Mouse (Mus musculus) heart, embryonic 11.5 days (tissue): Measurements from ENCODE around the gene Gria1. TPM values are rescaled to one million over a fixed set of nuclear protein-coding genes. Genes with fewer than 3 reads are reported as not detected.

Source experiments
- ATAC-seq: fragments of 200-750 bp; cut with Nextera tagmentation; replicated peaks from 2 replicates; pipeline ENCODE4 v1.8.0; 2017; ENCODE audit warnings: moderate library complexity; ENCODE audit not compliant: insufficient number of reproducible peaks, low FRiP score, low TSS enrichment
- H3K27ac ChIP-seq: fragments of 300-500 bp; sonication (generic); 2 replicates; pipeline ENCODE4 v1.5.1; 2014; ENCODE audit warnings: mild to moderate bottlenecking, low read depth, low read length
- H3K27me3 ChIP-seq: fragments of 300-500 bp; sonication (generic); 2 replicates; pipeline ENCODE4 v1.6.1; 2014; ENCODE audit warnings: mild to moderate bottlenecking, low read length, mixed read lengths; ENCODE audit not compliant: control insufficient read depth, insufficient read depth
- H3K36me3 ChIP-seq: fragments of 300-500 bp; sonication (generic); 2 replicates; pipeline ENCODE4 v1.6.1; 2014; ENCODE audit warnings: mild to moderate bottlenecking, low read length, moderate library complexity, mixed read lengths; ENCODE audit not compliant: control insufficient read depth, insufficient read depth
- H3K4me1 ChIP-seq: fragments of 300-500 bp; sonication (generic); 2 replicates; pipeline ENCODE4 v1.6.1; 2014; ENCODE audit warnings: low read length; ENCODE audit not compliant: control insufficient read depth, insufficient read depth
- H3K4me2 ChIP-seq: fragments of 300-500 bp; sonication (generic); 2 replicates; pipeline ENCODE4 v1.6.1; 2014; ENCODE audit warnings: mild to moderate bottlenecking, moderate library complexity
- H3K4me3 ChIP-seq: fragments of 300-500 bp; sonication (generic); 2 replicates; pipeline ENCODE4 v1.5.1; 2014; ENCODE audit warnings: low read depth, low read length
- H3K9ac ChIP-seq: fragments of 300-500 bp; sonication (generic); 2 replicates; pipeline ENCODE4 v1.6.1; 2014; ENCODE audit warnings: mild to moderate bottlenecking, low read depth, low read length, moderate library complexity
- H3K9me3 ChIP-seq: fragments of 300-500 bp; sonication (generic); replicated peaks from 2 replicates; pipeline ENCODE4 v1.6.1; 2016; ENCODE audit warnings: low read length; ENCODE audit not compliant: control insufficient read depth
- WGBS: fragments of 180-500 bp; shearing (Covaris S2); extraction: QIAGEN DNeasy Blood & Tissue Kit; methylation state at CpG from one replicate; pipeline ENCODE4 v1.1.7; 2014; ENCODE audit not compliant: insufficient replicate concordance; 5-methylcytosine and 5-hydroxymethylcytosine counted together
- polyA plus RNA-seq: library from polyadenylated mRNA; unstranded; fragments of >200 nt; fragmentation: Nextera tagmentation; extraction: Ambion mirVana; gene quantifications from 2 replicates; pipeline ENCODE4 v1.2.1, GENCODE M21; 2014

Gene Gria1
- polyA plus RNA-seq, 1 experiment from 2014 or later, result 1.1 TPM

- H3K36me3 ChIP-seq, result no peaks in the 10 kb centered on the region
- no peaks in the 10 kb centered on the region for H3K27me3 ChIP-seq
- no peak overlapping the region for H3K4me2 ChIP-seq
- no peak overlapping the region for H3K27ac ChIP-seq
- no peak overlapping the region for H3K4me3 ChIP-seq
- H3K9me3 ChIP-seq, result no peaks in the 10 kb centered on the region
- no peak for ATAC-seq
- WGBS, result 75% methylated on average over 6 of the region's 6 CpGs
- no peaks in the 10 kb centered on the region for H3K4me1 ChIP-seq
- H3K9ac ChIP-seq, result no peak overlapping the region
These were observed 61.0 kb downstream of the Gria1 start for GRCm38 (mm10) chr11:57072171-57072570.

- Histone ChIP-seq H3K36me3 (no peaks in the 10 kb centered on the region), H3K4me1 (no peaks in the 10 kb centered on the region), H3K27me3 (no peaks in the 10 kb centered on the region), H3K9ac (no peak overlapping the region), H3K4me2 (no peak overlapping the region), H3K9me3 (no peaks in the 10 kb centered on the region), H3K4me3 (no peak overlapping the region), H3K27ac (no peak overlapping the region)
- ATAC-seq, result no peak
- WGBS, result 80% methylated on average over 3 of the region's 3 CpGs
These were observed 68.2 kb downstream of the Gria1 start for GRCm38 (mm10) chr11:57079423-57079822.

- WGBS, result 82% methylated on average over 5 of the region's 5 CpGs
- H3K4me3 ChIP-seq, result no peak overlapping the region
- 0 out of 2 replicates have a peak, but pooled peaks cover 3% of the 10 kb centered on the region for H3K9me3 ChIP-seq
- H3K9ac ChIP-seq, result no peak overlapping the region
- no peak overlapping the region for H3K4me2 ChIP-seq
- H3K27me3 ChIP-seq, result no peaks in the 10 kb centered on the region
- no peaks in the 10 kb centered on the region for H3K4me1 ChIP-seq
- no peaks in the 10 kb centered on the region for H3K36me3 ChIP-seq
- no peak overlapping the region for H3K27ac ChIP-seq
- ATAC-seq, result no peak
These were observed 78.3 kb downstream of the Gria1 start for GRCm38 (mm10) chr11:57089527-57089926.

GRCm38 (mm10) chr11:57090705-57091104, 79.5 kb downstream of the Gria1 start:
- no peak overlapping the region for H3K27ac ChIP-seq
- no peaks in the 10 kb centered on the region for H3K27me3 ChIP-seq
- no peaks in the 10 kb centered on the region for H3K36me3 ChIP-seq
- H3K4me3 ChIP-seq, result no peak overlapping the region
- no peaks in the 10 kb centered on the region for H3K4me1 ChIP-seq
- no peak for ATAC-seq
- H3K9me3 ChIP-seq, result 0 out of 2 replicates have a peak, but pooled peaks cover 3% of the 10 kb centered on the region
- no peak overlapping the region for H3K4me2 ChIP-seq
- no peak overlapping the region for H3K9ac ChIP-seq

- H3K4me3 ChIP-seq, result no peak overlapping the region
- H3K9me3 ChIP-seq, result 0 out of 2 replicates have a peak, but pooled peaks cover 3% of the 10 kb centered on the region
- 64% methylated on average over 3 of the region's 3 CpGs for WGBS
- no peak for ATAC-seq
- H3K36me3 ChIP-seq, result no peaks in the 10 kb centered on the region
- H3K27ac ChIP-seq, result no peak overlapping the region
- no peaks in the 10 kb centered on the region for H3K4me1 ChIP-seq
- no peak overlapping the region for H3K4me2 ChIP-seq
- H3K27me3 ChIP-seq, result no peaks in the 10 kb centered on the region
- H3K9ac ChIP-seq, result no peak overlapping the region
These were observed 80.2 kb downstream of the Gria1 start for GRCm38 (mm10) chr11:57091276-57091914.

- no peaks in the 10 kb centered on the region for H3K4me1 ChIP-seq
- no peak for ATAC-seq
- no peak overlapping the region for H3K27ac ChIP-seq
- H3K27me3 ChIP-seq, result no peaks in the 10 kb centered on the region
- 77% methylated on average over 5 of the region's 5 CpGs for WGBS
- no peak overlapping the region for H3K9ac ChIP-seq
- no peak overlapping the region for H3K4me2 ChIP-seq
- H3K9me3 ChIP-seq, result no peaks in the 10 kb centered on the region
- no peaks in the 10 kb centered on the region for H3K36me3 ChIP-seq
- no peak overlapping the region for H3K4me3 ChIP-seq
These were observed 89.3 kb downstream of the Gria1 start for GRCm38 (mm10) chr11:57100491-57100890.

GRCm38 (mm10) chr11:57103751-57104254, 92.6 kb downstream of the Gria1 start:
- Histone ChIP-seq H3K9ac (no peak overlapping the region), H3K36me3 (no peaks in the 10 kb centered on the region), H3K27ac (no peak overlapping the region), H3K4me1 (no peaks in the 10 kb centered on the region), H3K4me3 (no peak overlapping the region), H3K27me3 (no peaks in the 10 kb centered on the region), H3K9me3 (no peaks in the 10 kb centered on the region), H3K4me2 (no peak overlapping the region)
- 65% methylated on average over 5 of the region's 5 CpGs for WGBS
- ATAC-seq, result no peak

GRCm38 (mm10) chr11:57105683-57106082, 94.5 kb downstream of the Gria1 start:
- Histone ChIP-seq H3K4me1 (no peaks in the 10 kb centered on the region), H3K4me2 (no peak overlapping the region), H3K27me3 (no peaks in the 10 kb centered on the region), H3K36me3 (no peaks in the 10 kb centered on the region), H3K9ac (no peak overlapping the region), H3K9me3 (no peaks in the 10 kb centered on the region), H3K27ac (no peak overlapping the region), H3K4me3 (no peak overlapping the region)
- WGBS, result 80% methylated on average over 3 of the region's 3 CpGs
- no peak for ATAC-seq

- no peaks in the 10 kb centered on the region for H3K4me1 ChIP-seq
- no peak overlapping the region for H3K9ac ChIP-seq
- no peak overlapping the region for H3K4me3 ChIP-seq
- no peak overlapping the region for H3K4me2 ChIP-seq
- ATAC-seq, result no peak
- no peaks in the 10 kb centered on the region for H3K9me3 ChIP-seq
- no peaks in the 10 kb centered on the region for H3K36me3 ChIP-seq
- H3K27ac ChIP-seq, result no peak overlapping the region
- 82% methylated on average over 8 of the region's 8 CpGs for WGBS
- no peaks in the 10 kb centered on the region; the same call in 1 of the 2 replicates for H3K27me3 ChIP-seq
These were observed 101.2 kb downstream of the Gria1 start for GRCm38 (mm10) chr11:57112386-57112785.
